Mouse (Mus musculus): ENCODE data around the gene Col6a5. TPM values are rescaled to one million over a fixed set of nuclear protein-coding genes. Genes with fewer than 3 reads are reported as not detected.

Col6a5 gene
- polyA plus RNA-seq, 1 experiment from 2014 or later: 1.1 TPM

- ATAC-seq (ENCODE audit: insufficient number of reproducible peaks, insufficient read depth, low FRiP score, low read depth): no peak
- 79% methylated on average over 17 of the region's 17 CpGs for WGBS
- Histone ChIP-seq H3K9ac (replicated peaks; ENCODE audit: low read depth, low read length) (no peak overlapping the region), H3K36me3 (ENCODE audit: control insufficient read depth, insufficient read depth, low read length) (no peaks in the 10 kb centered on the region), H3K4me3 (ENCODE audit: low read depth, low read length) (no peak overlapping the region), H3K27me3 (ENCODE audit: control insufficient read depth, insufficient read depth, low read length) (no peaks in the 10 kb centered on the region), H3K27ac (ENCODE audit: low read length) (no peak overlapping the region), H3K4me1 (ENCODE audit: control insufficient read depth, insufficient read depth, low read length) (no peaks in the 10 kb centered on the region), H3K4me2 (replicated peaks; ENCODE audit: low read depth, low read length) (no peak overlapping the region), H3K9me3 (ENCODE audit: control insufficient read depth, low read depth, low read length) (no peaks in the 10 kb centered on the region)
These were observed 75.6 kb downstream of the Col6a5 start for GRCm38 (mm10) chr9:105884656-105885430.

- no peaks in the 10 kb centered on the region for H3K9me3 ChIP-seq (ENCODE audit: control insufficient read depth, low read depth, low read length)
- 81% methylated on average over 4 of the region's 4 CpGs for WGBS
- H3K27me3 ChIP-seq (ENCODE audit: control insufficient read depth, insufficient read depth, low read length): no peaks in the 10 kb centered on the region
These were observed 79.7 kb downstream of the Col6a5 start for GRCm38 (mm10) chr9:105880743-105881142.

DNA sequence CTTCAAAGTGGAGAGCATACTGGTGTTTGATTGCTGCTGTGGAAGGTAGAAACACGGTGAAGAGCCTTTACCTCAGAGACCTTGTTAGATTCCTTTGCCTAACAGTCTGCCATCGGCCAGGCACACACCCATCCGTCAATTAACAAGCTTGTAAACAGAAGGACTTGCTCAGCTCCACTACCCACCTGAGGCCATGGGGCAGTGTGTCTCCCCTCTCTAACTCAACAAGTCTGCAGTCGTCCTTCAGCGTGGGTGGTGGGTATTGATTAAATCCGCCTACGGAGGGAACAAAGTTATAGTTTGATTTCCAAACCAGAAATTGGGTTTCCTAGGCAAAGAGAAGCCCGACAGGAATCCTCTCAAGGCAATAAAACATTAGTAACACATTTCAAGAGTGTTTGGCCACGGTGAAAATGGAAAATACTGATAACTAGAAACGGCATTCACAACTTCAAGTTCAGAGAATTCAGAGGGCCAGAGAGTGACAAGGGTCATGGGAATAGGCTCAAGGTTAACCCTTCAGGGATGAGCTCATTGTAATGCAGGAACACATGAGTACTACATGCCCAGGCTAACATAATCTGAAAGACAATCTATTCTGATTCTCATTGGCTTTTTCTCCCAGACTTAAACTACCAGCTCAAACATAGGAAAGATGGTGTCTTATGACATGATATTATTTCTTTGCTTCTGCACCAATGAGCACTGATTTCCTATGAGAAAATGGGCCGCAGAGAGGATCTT, 81.9 kb downstream of the Col6a5 start:
- H3K4me1 ChIP-seq (ENCODE audit: control insufficient read depth, insufficient read depth, low read length): no peaks in the 10 kb centered on the region
- no peaks in the 10 kb centered on the region for H3K36me3 ChIP-seq (ENCODE audit: control insufficient read depth, insufficient read depth, low read length)
- 50% methylated on average over 11 of the region's 11 CpGs for WGBS
- no peak for ATAC-seq (ENCODE audit: insufficient number of reproducible peaks, insufficient read depth, low FRiP score, low read depth)
- H3K9me3 ChIP-seq (ENCODE audit: control insufficient read depth, low read depth, low read length): no peaks in the 10 kb centered on the region
- no peak overlapping the region for H3K27ac ChIP-seq (ENCODE audit: low read length)
- H3K27me3 ChIP-seq (ENCODE audit: control insufficient read depth, insufficient read depth, low read length): no peaks in the 10 kb centered on the region
- H3K9ac ChIP-seq (replicated peaks; ENCODE audit: low read depth, low read length): no peak overlapping the region
- H3K4me3 ChIP-seq (ENCODE audit: low read depth, low read length): no peak overlapping the region
- H3K4me2 ChIP-seq (replicated peaks; ENCODE audit: low read depth, low read length): no peak overlapping the region

More at GRCm38 (mm10) chr9:105880743-105881142, 79.7 kb downstream of the Col6a5 start:
- H3K4me2 ChIP-seq (replicated peaks; ENCODE audit: low read depth, low read length): no peak overlapping the region
- no peak overlapping the region for H3K9ac ChIP-seq (replicated peaks; ENCODE audit: low read depth, low read length)
- H3K4me1 ChIP-seq (ENCODE audit: control insufficient read depth, insufficient read depth, low read length): no peaks in the 10 kb centered on the region
- no peak overlapping the region for H3K4me3 ChIP-seq (ENCODE audit: low read depth, low read length)
- no peaks in the 10 kb centered on the region for H3K36me3 ChIP-seq (ENCODE audit: control insufficient read depth, insufficient read depth, low read length)
- H3K27ac ChIP-seq (ENCODE audit: low read length): no peak overlapping the region
- ATAC-seq (ENCODE audit: insufficient number of reproducible peaks, insufficient read depth, low FRiP score, low read depth): no peak

GRCm38 (mm10) chr9:105876124-105876523, 84.3 kb downstream of the Col6a5 start:
- no peaks in the 10 kb centered on the region for H3K4me1 ChIP-seq (ENCODE audit: control insufficient read depth, insufficient read depth, low read length)
- WGBS: 93% methylated on average over 4 of the region's 4 CpGs

GRCm38 (mm10) chr9:105871643-105872042, 88.8 kb downstream of the Col6a5 start:
- 62% methylated on average over 14 of the region's 14 CpGs for whole genome bisulfite sequencing
- no peak overlapping the region for H3K4me2 ChIP-seq (replicated peaks; ENCODE audit: low read depth, low read length)
- H3K27me3 ChIP-seq (ENCODE audit: control insufficient read depth, insufficient read depth, low read length): no peaks in the 10 kb centered on the region
- no peak overlapping the region for H3K4me3 ChIP-seq (ENCODE audit: low read depth, low read length)
- no peaks in the 10 kb centered on the region for H3K9me3 ChIP-seq (ENCODE audit: control insufficient read depth, low read depth, low read length)
- no peak for ATAC-seq (ENCODE audit: insufficient number of reproducible peaks, insufficient read depth, low FRiP score, low read depth)
- H3K9ac ChIP-seq (replicated peaks; ENCODE audit: low read depth, low read length): no peak overlapping the region
- no peak overlapping the region for H3K27ac ChIP-seq (ENCODE audit: low read length)
- H3K36me3 ChIP-seq (ENCODE audit: control insufficient read depth, insufficient read depth, low read length): no peaks in the 10 kb centered on the region
- H3K4me1 ChIP-seq (ENCODE audit: control insufficient read depth, insufficient read depth, low read length): no peaks in the 10 kb centered on the region

More at GRCm38 (mm10) chr9:105876124-105876523, 84.3 kb downstream of the Col6a5 start:
- no peaks in the 10 kb centered on the region for H3K27me3 ChIP-seq (ENCODE audit: control insufficient read depth, insufficient read depth, low read length)
- H3K36me3 ChIP-seq (ENCODE audit: control insufficient read depth, insufficient read depth, low read length): no peaks in the 10 kb centered on the region
- no peak overlapping the region for H3K9ac ChIP-seq (replicated peaks; ENCODE audit: low read depth, low read length)
- ATAC-seq (ENCODE audit: insufficient number of reproducible peaks, insufficient read depth, low FRiP score, low read depth): no peak
- no peak overlapping the region for H3K4me2 ChIP-seq (replicated peaks; ENCODE audit: low read depth, low read length)
- H3K27ac ChIP-seq (ENCODE audit: low read length): no peak overlapping the region
- no peak overlapping the region for H3K4me3 ChIP-seq (ENCODE audit: low read depth, low read length)
- no peaks in the 10 kb centered on the region for H3K9me3 ChIP-seq (ENCODE audit: control insufficient read depth, low read depth, low read length)

DNA sequence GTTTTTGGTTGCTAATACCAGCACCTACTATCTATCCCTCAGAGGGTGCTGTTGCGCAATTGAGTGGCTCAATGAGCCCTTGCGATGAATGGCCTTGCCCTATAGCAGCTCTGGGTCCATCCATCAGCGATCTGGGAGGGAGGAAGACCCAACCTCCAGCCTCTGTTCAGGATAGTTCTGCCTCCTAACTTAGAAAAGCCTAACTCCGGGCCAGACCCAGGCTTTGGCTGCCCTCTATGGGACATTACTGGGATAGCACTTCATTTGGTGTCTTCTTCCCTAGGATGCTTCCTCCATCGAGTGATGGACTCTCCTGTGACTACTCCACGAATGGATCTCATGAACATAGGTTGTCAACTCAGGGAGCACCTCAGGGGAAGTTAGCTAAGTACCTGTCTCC, 102.7 kb downstream of the Col6a5 start:
- no peak overlapping the region for H3K27ac ChIP-seq (ENCODE audit: low read length)
- no peak overlapping the region for H3K9ac ChIP-seq (replicated peaks; ENCODE audit: low read depth, low read length)
- no peaks in the 10 kb centered on the region for H3K36me3 ChIP-seq (ENCODE audit: control insufficient read depth, insufficient read depth, low read length)
- H3K27me3 ChIP-seq (ENCODE audit: control insufficient read depth, insufficient read depth, low read length): no peaks in the 10 kb centered on the region
- no peak overlapping the region for H3K4me3 ChIP-seq (ENCODE audit: low read depth, low read length)
- H3K4me1 ChIP-seq (ENCODE audit: control insufficient read depth, insufficient read depth, low read length): no peaks in the 10 kb centered on the region
- no peaks in the 10 kb centered on the region for H3K9me3 ChIP-seq (ENCODE audit: control insufficient read depth, low read depth, low read length)
- peak; percentile 46; the same call in 1 of the 2 replicates for ATAC-seq (ENCODE audit: insufficient number of reproducible peaks, insufficient read depth, low FRiP score, low read depth)
- no peak overlapping the region for H3K4me2 ChIP-seq (replicated peaks; ENCODE audit: low read depth, low read length)
- 13% methylated on average over 6 of the region's 6 CpGs for WGBS

- Histone ChIP-seq H3K27ac (ENCODE audit: low read length) (no peak overlapping the region), H3K27me3 (ENCODE audit: control insufficient read depth, insufficient read depth, low read length) (no peaks in the 10 kb centered on the region)
- 84% methylated on average over 1 of the region's 1 CpGs for WGBS
These were observed 107.7 kb downstream of the Col6a5 start for GRCm38 (mm10) chr9:105852778-105853065.

GRCm38 (mm10) chr9:105852015-105852777, 108.2 kb downstream of the Col6a5 start:
- Histone ChIP-seq H3K9me3 (ENCODE audit: control insufficient read depth, low read depth, low read length) (no peaks in the 10 kb centered on the region), H3K27ac (ENCODE audit: low read length) (no peak overlapping the region), H3K27me3 (ENCODE audit: control insufficient read depth, insufficient read depth, low read length) (no peaks in the 10 kb centered on the region), H3K4me1 (ENCODE audit: control insufficient read depth, insufficient read depth, low read length) (no peaks in the 10 kb centered on the region; the same call in 1 of the 2 replicates), H3K9ac (replicated peaks; ENCODE audit: low read depth, low read length) (no peak overlapping the region), H3K4me2 (replicated peaks; ENCODE audit: low read depth, low read length) (no peak overlapping the region), H3K36me3 (ENCODE audit: control insufficient read depth, insufficient read depth, low read length) (no peaks in the 10 kb centered on the region), H3K4me3 (ENCODE audit: low read depth, low read length) (no peak overlapping the region)
- ATAC-seq (ENCODE audit: insufficient number of reproducible peaks, insufficient read depth, low FRiP score, low read depth): no peak
- WGBS: 65% methylated on average over 14 of the region's 14 CpGs

More at GRCm38 (mm10) chr9:105852778-105853065, 107.7 kb downstream of the Col6a5 start:
- no peak overlapping the region for H3K9ac ChIP-seq (replicated peaks; ENCODE audit: low read depth, low read length)
- H3K4me1 ChIP-seq (ENCODE audit: control insufficient read depth, insufficient read depth, low read length): no peaks in the 10 kb centered on the region; the same call in 1 of the 2 replicates
- no peak overlapping the region for H3K4me2 ChIP-seq (replicated peaks; ENCODE audit: low read depth, low read length)
- no peaks in the 10 kb centered on the region for H3K9me3 ChIP-seq (ENCODE audit: control insufficient read depth, low read depth, low read length)
- no peaks in the 10 kb centered on the region for H3K36me3 ChIP-seq (ENCODE audit: control insufficient read depth, insufficient read depth, low read length)
- H3K4me3 ChIP-seq (ENCODE audit: low read depth, low read length): no peak overlapping the region
- no peak for ATAC-seq (ENCODE audit: insufficient number of reproducible peaks, insufficient read depth, low FRiP score, low read depth)

All from stomach, embryonic 14.5 days (tissue).